Mouse (Mus musculus) ovary, adult 18-20 months (tissue): Measurements from ENCODE around the gene Asgr1.
A peak's percentile ranks its signal among the peaks of the same experiment; 100 is the strongest.
"Not testable (repeated sequence)": the region's sequence is repeated elsewhere in the genome, so short reads cannot be mapped to it uniquely, and the experiment has no call there.

Experiments used
- DNase-seq: peaks from one replicate; pipeline ENCODE4 v3.0.0; 2022; ENCODE audit warnings: low spot score, mixed read lengths

The Asgr1 gene

DNA sequence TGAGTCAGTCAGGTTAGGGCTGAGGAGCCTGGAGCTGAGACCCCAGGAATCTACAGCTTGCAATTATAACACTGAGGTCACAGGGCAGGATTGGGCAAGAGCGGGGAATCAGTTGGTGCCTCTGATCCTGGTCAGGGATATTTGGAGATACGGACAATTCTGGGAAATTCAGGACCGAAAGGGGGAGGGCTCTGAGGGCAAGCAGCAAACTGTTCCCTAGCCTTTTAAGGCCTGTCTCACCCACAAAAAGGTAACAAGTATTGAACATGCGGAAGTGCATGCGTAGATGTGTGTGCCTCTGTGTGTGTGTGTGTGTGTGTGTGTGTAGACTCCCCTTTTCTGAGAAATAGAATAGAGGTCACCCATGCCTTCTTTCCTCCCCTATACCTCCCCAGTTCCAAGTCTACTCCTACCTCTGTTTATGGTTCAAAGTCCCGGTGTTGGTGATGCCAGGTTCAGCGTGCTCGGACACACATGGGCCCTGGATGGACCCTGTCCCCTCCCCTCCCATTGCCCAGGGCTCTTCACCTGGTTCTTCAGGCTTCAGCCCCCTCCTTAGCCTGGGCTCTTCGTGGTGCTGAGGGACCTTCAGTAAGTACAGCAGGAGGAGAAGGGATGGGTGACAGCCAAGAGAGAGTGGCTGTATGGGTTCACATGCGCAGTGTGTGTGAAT, at the start of gene Asgr1:
Asgr1 (plus strand) TSS at position 188 of the 673 bp plus-strand sequence.
- DNase-seq: no peak

DNA sequence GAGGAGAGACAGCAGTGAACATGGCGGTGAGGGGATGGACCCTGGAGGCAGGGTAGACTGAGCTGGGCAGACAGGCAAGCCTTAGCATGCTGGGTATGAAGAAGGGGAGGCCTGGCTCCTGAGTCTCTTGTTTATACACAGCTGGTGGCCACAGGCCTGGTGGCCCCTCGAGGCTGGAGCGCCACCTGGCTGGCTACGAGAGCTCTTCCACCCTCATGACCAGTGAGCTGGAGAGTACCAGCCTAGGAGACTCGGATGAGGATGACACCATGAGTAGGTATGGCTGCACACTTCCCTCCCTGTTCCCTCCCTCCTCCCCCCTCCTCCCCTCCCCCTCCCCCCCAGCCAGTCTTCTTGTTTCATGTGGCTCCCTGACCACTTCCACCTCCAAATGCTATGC, 48.4 kb upstream of the Asgr1 start:
- DNase-seq: no peak

DNA sequence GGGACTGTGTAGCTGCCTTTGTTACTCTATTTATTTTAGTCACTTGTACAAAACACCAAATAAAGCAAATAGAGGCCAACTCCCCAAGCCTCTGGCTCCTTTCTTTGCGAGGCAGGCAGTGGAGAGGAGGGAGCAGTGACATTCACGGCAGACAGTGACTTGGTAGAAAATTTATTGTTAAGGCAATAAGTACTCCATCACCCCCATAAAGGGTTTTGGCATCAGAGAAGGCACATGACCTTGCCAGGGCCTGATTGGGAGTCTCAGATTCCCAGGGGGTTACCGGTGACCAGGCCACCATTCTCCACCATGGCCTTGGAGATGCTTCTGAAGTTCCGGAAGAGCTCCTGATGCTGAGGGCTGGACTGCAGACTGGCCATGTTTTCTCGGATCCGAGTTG, 43.9 kb upstream of the Asgr1 start:
- DNase-seq: no peak

DNA sequence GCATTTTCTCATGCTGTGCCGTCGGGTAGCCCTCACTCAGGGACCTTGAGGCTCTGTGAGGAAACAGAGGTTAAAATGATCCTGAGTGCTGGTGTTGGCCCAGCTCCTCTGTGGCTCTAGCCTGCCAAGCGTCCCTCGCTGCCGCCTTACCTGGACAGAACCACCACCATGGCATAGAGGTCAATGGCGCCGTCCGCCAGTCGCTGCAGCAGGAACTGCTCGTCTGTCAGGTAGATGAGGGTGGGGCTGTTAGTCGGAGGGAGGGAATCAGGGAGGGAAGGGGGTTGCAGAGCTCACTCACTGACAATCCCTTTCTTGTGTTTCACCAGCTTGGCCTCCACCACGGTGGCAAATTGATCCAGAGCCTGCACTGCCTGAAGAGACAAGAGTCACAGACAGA, 43.3 kb upstream of the Asgr1 start:
- no peak for DNase-seq

GRCm38 (mm10) chr11:70010961-70011360, 42.9 kb upstream of the Asgr1 start:
- DNase-seq: no peak

DNA sequence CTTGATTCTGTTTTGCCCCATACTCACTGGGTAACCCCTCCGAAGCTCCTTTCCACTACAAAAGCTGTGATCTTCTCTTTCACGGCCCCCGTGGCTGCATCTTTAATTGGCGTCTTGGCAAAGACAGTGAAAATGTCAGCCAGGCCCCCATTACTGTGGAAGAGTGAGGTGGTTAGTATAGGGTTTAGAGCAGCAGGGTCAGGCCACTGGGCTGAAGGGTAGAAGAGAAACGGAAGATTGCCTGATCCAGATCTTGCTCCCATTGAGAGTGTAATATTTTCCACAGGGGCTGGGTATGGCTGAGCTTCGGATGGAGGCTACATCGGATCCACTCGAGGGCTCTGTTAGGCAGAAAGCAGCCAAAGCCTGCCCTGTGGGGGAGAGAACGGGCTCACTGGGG, 41.0 kb upstream of the Asgr1 start:
- no peak for DNase-seq

- no peak for DNase-seq
Measured at GRCm38 (mm10) chr11:70013408-70013807, 40.5 kb upstream of the Asgr1 start.

- DNase-seq: no peak
Measured at GRCm38 (mm10) chr11:70014051-70014450, 39.8 kb upstream of the Asgr1 start.

DNA sequence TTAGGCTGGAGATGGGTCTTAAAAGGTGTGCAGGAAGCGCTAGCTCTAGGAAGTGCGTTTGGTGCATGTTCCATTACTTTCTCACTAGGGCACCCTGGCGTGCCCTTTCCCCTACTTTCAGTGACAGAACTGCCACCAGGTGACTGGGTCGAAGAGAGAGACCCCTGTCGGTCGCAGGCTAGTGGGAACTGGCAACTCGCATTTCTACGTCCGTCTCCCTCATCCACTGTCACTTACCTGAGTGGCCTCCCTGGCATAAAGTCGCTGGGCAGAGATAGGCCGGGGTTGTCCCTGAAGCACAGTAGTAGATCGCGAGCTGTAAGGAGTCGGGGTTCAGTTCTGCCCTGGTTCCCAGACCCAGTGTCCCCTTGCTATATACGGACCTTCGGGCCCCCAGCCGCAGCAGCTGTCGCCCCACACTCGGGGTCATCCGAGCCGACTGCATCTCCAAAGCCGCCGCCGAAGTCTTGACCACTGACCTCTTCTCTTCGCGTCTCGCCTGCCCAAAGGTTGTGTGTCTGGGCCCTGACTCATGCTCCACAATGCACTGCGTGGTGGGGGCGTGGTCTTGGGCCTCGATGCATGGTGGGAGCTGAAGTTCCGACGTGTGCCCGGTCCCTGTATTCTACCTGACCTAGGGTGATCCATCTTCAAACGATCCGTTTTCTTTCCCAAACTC, 38.9 kb upstream of the Asgr1 start, which contains the start of gene Acadvl:
Acadvl (minus strand) TSS at position 532 of the 679 bp plus-strand sequence.
- peak; percentile 78 for DNase-seq

- no peak for DNase-seq
Measured at GRCm38 (mm10) chr11:70015677-70016076, 38.2 kb upstream of the Asgr1 start.

DNA sequence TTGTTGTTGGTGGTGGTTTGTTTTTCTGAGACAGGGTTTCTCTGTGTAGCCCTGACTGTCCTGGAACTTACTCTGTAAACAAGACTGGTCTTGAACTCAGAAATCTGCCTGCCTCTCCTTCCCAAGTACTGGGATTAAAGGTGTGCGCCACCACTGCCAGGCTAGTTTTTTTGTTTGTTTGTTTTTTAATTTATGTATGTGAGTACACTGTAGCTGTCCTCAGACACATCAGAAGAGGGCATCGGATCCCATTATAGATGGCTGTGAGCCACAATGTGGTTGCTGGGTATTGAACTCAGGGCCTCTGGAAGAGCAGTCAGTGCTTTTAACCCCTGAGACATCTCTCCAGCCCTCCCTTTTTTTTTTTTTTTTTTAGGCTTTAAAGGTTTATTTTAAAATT, 37.7 kb upstream of the Asgr1 start:
- DNase-seq: not testable (repeated sequence)

GRCm38 (mm10) chr11:70016669-70017068, 37.2 kb upstream of the Asgr1 start, which contains the start of gene Dlg4:
Dlg4 (plus strand) TSS chr11:70016942.
- DNase-seq: no peak

DNA sequence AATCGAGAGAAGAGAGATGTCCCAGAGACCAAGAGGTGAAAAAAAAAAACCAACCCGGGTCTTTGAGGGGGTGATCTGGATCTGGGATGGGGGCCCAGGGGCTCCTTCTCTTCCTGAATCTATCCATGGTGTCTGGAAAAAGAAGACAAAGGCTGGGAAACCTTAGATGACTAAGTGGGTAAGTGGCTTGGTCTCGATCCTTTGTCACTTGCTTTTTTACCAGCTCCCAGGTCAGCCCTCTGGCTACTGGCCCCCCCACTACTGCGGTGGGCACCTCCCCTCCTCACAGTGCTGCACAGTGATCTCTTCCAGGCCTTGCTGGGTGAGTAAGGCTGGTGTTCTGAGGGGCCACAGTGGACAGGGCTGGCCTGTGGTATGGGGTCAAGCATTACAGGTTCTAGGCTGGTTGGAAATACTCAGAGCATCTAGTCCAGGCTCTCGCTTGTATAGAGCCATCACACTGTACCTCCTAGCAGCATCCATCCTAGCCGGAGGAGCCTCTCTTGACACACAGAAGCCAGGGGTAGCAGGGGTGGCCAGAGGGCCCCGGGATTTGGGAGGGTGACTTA, 36.6 kb upstream of the Asgr1 start:
- no peak for DNase-seq

DNA sequence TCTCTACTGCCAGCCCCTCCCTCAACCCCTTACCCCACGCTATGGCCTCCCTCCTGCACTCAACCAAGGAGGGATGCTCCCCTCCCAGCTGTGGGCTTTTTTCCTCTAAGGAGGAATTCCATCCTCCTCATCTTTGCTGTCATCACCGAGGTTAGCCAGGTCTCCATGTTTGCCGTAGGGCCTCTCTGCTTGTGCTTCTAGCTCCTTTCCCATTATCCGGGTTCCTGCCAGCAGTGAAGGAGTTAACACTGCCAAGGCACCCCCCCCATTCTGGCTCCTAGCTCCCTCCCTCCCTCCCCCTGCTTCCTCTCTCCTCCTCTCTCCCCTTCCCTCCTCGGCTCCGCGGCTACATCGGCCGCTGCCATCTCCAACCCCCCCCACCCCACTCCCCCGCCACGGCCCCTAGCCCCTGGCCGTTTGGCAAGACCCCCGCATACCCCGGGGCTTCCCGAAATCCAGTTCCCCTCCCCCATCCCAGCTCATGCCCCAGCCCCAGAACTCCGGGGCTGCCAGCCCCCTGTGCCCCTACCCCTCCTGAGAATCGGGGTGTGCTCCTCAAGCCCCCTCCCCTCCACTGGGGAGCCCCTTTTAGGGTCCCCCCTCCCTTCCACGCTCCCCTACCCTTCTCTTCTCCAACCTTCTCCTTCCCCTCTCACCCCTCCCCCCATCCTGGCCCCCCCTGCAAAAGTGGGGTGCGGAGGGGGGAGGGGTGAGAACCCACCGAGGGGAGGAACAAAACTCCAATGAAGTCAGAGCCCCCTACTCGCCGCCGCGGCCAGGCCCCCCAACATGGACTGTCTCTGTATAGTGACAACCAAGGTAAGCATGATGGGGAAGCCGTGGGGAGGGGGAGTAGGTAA, 35.5 kb upstream of the Asgr1 start:
- DNase-seq: no peak

GRCm38 (mm10) chr11:70019495-70020021, 34.3 kb upstream of the Asgr1 start:
- DNase-seq: no peak

DNA sequence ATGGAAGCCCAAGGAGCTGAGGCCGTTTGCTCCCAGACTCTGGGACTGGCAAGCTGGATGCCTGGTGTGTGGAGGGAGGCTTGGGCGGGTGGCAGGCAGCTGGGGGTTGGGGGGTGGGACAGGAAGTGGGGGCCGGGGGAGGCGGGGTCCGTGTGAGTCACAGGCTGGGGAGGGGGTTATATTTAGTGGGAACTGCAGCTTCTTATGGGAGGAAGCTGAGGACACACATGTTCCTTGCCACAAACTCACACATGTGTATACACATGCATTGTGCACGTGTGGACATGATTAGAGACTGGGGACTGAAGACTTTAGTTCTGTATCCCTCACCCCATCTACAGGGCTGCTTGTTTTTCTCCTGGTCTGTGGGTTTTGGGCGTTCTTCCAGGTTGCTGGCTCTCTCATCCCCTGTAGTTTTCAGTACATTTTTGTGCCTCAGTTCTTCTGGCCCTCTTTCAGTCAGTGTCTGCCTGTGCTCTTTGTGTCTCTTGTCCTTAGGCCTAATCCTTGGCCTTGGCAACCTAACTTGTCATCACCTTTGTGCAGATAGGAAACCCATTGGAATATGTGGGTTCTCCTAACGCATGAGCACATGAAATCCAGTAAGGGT, 33.8 kb upstream of the Asgr1 start:
- no peak for DNase-seq

GRCm38 (mm10) chr11:70020731-70021263, 33.1 kb upstream of the Asgr1 start:
- peak; percentile 67 for DNase-seq

DNA sequence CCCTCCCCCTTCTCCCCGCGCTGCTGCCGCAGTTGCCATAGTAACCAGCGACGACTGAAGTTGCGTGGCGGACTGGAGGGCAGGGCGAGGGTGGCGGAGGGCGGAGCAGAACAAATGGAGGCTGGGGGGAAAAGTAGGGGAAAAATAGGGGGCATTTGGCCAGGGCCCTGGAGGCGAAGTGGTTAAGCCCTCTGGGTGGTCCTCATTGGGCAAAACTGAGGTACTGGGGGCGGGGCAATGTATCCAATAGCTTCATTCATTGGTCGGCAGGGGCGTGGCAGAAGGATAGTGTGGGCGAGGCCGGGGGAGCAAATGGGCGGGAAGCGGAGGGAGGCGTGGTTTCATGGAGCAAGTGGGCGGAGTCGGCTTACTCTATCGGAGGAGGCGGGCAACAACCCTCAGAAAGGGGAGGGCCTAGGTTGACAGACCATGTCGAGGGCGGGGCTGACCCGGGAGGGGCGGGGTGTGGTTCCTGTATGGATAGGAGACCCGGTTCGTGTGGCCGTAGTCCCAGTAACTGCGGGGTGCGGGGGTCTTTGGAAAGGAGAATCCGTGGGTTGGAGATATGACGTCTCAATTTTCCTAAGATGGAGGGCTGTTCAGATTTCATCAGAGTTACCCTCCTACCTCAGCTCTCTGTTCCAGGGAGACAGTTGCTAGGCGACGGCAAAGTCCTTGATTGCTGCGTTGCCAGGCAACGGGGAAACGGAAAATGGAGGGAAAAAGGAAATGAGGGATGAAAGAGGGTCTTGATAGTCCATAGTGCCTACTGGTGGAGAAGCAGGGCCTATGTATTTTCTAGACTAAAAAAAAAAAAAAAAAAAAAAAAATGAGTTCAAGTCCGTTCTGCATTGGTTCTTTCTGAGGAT, 32.4 kb upstream of the Asgr1 start:
- DNase-seq: peak; percentile 92

DNA sequence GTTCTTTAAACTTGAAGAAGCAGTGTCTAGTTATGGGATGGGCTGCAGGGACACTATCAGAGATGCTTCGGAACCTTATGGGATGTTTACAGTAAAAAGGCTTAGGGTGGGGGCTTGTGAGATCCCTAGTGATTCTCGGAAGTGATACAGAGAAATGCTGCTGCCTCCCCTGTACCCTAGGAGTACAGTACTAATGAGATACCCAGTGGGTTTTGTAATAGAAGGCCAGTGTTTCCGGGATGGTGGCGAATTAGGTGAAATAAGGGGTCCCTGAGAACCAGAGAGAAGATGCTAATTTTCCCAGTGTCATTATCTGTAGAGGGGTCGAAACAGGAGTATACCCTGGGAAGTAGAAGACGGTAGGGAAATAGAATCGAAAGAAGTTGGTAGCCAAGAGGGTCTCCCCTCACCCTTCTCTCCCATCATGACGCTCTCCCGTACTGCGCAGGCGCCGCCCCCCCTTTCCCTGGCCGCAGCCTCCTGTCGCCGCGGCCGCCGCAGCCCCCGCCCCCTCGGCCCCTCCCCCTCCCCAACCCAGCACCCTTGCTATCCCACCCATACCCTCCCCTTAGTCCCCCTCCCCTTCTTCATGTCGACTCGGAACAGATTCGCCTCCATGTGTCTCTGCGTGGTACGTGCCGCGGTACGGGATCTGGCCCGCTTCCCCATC, 30.3 kb upstream of the Asgr1 start:
- no peak for DNase-seq

- no peak for DNase-seq
Measured at GRCm38 (mm10) chr11:70024151-70024514, 29.8 kb upstream of the Asgr1 start.
